9 mouse cellular contexts compared by ENCODE assay signal in the genomic region with DNA sequence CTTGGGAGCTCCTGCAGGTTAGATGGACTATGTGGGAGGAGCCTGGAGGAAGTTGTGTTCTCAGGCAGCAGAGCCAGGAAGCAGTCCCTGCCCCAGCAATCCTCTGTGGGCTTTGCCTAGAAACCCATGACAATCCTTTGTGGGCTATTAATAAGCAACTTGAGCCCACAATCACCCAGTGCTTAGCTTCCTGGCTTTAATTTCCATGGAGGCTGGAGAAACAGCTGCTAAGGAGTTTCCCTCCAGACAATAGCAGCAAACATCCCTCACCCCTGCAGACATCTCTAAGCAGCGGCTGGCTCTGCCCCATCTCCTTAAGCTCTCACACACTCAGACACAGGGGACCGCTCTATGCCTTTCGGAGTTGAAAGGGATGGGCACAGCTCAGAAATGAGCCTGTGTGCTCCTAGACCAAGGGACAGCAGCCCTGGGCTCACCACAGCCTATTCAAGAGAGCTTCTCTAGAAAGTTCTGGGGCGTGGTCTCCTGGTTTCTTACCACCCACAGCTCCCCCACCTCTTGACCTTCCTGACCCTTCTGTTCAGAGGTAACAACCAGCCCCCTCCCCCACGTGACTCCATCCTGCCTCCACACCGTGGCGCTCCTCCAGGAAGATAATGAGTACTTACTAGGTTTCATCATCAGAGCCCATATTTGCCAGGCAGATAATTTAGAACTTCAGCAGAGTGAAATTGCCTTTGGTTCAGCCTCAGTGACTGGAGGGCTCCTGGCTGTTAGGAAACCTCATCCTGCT.
A peak's percentile ranks its signal among the peaks of the same experiment; 100 is the strongest.
DNase-seq lines count a peak whose midpoint lies in the region; ATAC-seq lines count a peak whose summit lies in the region.
"Had no signal": no experiment of that assay in that cellular context is flagged by ENCODE, and none has a peak within 500 bp of the region (broad histone marks: within the 10 kb centered on the region; RNA-seq: fewer than 3 reads in every experiment).

No protein-coding gene starts in this region.

- DNase-seq in kidney, adult 18-20 months: no peak
- DNase-seq in embryo, embryonic 10.5 days (ENCODE audit: low spot score): peak; percentile 66
- peak; percentile 33 for DNase-seq in hindbrain, embryonic 11.5 days (ENCODE audit: low spot score)
- DNase-seq in right cerebral cortex, postnatal 36 days (ENCODE audit: low spot score in 2 of 2): no peak
- no peak for DNase-seq in testis, postnatal 14 days (ENCODE audit: low spot score)
- no peak for DNase-seq in testis, postnatal 10 days (ENCODE audit: low spot score)

- peak; percentile 77 for ATAC-seq in kidney, embryonic 14.5 days (ENCODE audit: low FRiP score, low TSS enrichment)
- ATAC-seq in hindbrain, embryonic 11.5 days (ENCODE audit: low FRiP score): 0 out of 2 replicates have a peak, but pooled peaks have one; percentile 53
- ATAC-seq in neural tube, embryonic 12.5 days (ENCODE audit: low FRiP score, low read depth): 0 out of 2 replicates have a peak, but pooled peaks have one; percentile 53

- no peak overlapping the region for H3K9ac ChIP-seq in kidney, embryonic 14.5 days (ENCODE audit: low read depth, low read length)
- H3K9ac ChIP-seq in hindbrain, embryonic 11.5 days (ENCODE audit: low read depth, low read length): no peak overlapping the region
- H3K9ac ChIP-seq in neural tube, embryonic 12.5 days: no peak overlapping the region

- H3K4me3 ChIP-seq in kidney, embryonic 14.5 days (ENCODE audit: low read length): no peak overlapping the region
- no peak overlapping the region for H3K4me3 ChIP-seq in hindbrain, embryonic 11.5 days (ENCODE audit: low read depth, low read length)
- H3K4me3 ChIP-seq in neural tube, embryonic 12.5 days: no peak overlapping the region

- 10% methylated on average over 7 of the region's 7 CpGs for WGBS in kidney, embryonic 14.5 days
- WGBS in hindbrain, embryonic 11.5 days: 11% methylated on average over 7 of the region's 7 CpGs
- WGBS in neural tube, embryonic 12.5 days: 6% methylated on average over 7 of the region's 7 CpGs

- H3K4me2 ChIP-seq in kidney, embryonic 14.5 days (replicated peaks; ENCODE audit: low read depth, low read length): no peak overlapping the region
- H3K4me2 ChIP-seq in hindbrain, embryonic 11.5 days (replicated peaks; ENCODE audit: low read depth, low read length): no peak overlapping the region
- H3K4me2 ChIP-seq in neural tube, embryonic 12.5 days (replicated peaks): no peak overlapping the region; the same call in 1 of the 2 replicates

- no peaks in the 10 kb centered on the region for H3K36me3 ChIP-seq in kidney, embryonic 14.5 days (ENCODE audit: control insufficient read depth, insufficient read depth, low read length)
- H3K36me3 ChIP-seq in hindbrain, embryonic 11.5 days (ENCODE audit: control insufficient read depth, insufficient read depth, low read length): no peaks in the 10 kb centered on the region
- H3K36me3 ChIP-seq in neural tube, embryonic 12.5 days: no peaks in the 10 kb centered on the region

- peaks cover 26% of the 10 kb centered on the region for H3K4me1 ChIP-seq in kidney, embryonic 14.5 days (ENCODE audit: control insufficient read depth, insufficient read depth, low read length)
- H3K4me1 ChIP-seq in hindbrain, embryonic 11.5 days (replicated peaks; ENCODE audit: control insufficient read depth, insufficient read depth, low read length): peaks cover 14% of the 10 kb centered on the region
- H3K4me1 ChIP-seq in neural tube, embryonic 12.5 days: peaks cover 58% of the 10 kb centered on the region

- H3K9me3 ChIP-seq in kidney, embryonic 14.5 days (ENCODE audit: control insufficient read depth, low read length): no peaks in the 10 kb centered on the region
- H3K9me3 ChIP-seq in hindbrain, embryonic 11.5 days (ENCODE audit: control insufficient read depth, low read length): no peaks in the 10 kb centered on the region
- no peaks in the 10 kb centered on the region; the same call in 1 of the 2 replicates for H3K9me3 ChIP-seq in neural tube, embryonic 12.5 days

- H3K27ac ChIP-seq in kidney, embryonic 14.5 days (ENCODE audit: low read depth, low read length): no peak overlapping the region
- H3K27ac ChIP-seq in hindbrain, embryonic 11.5 days (ENCODE audit: low read depth, low read length): peak overlapping the region; percentile 62; the same call in 1 of the 2 replicates
- H3K27ac ChIP-seq in neural tube, embryonic 12.5 days: no peak overlapping the region

- no peaks in the 10 kb centered on the region for H3K27me3 ChIP-seq in kidney, embryonic 14.5 days (ENCODE audit: control insufficient read depth, insufficient read depth, low read length)
- H3K27me3 ChIP-seq in hindbrain, embryonic 11.5 days (ENCODE audit: control insufficient read depth, insufficient read depth, low read length): no peaks in the 10 kb centered on the region
- H3K27me3 ChIP-seq in neural tube, embryonic 12.5 days (replicated peaks): no peaks in the 10 kb centered on the region; the same call in 1 of the 2 replicates
- H3K27me3 ChIP-seq: CH12.LX had no signal

Comparison
In these comparisons a context has a peak if more than half of its experiments do, and no peak if none do; other contexts are left out.
1. DNase-seq: peak in embryo, embryonic 10.5 days (single experiment) and hindbrain, embryonic 11.5 days (single experiment); none in kidney, adult 18-20 months (single experiment), right cerebral cortex, postnatal 36 days (0 of 2), testis, postnatal 14 days (single experiment) and testis, postnatal 10 days (single experiment).
2. Peak in every context shown above with its lines, with median percentiles within 50 percentile points of each other: ATAC-seq.